Mouse (Mus musculus) B cell, adult 67 days (primary cell): Measurements from ENCODE around the gene Olfr576. TPM values are rescaled to one million over a fixed set of nuclear protein-coding genes. Genes with fewer than 3 reads are reported as not detected.

Source experiments
- total RNA-seq, 2 experiments: library from RNA; stranded (reverse); gene quantifications; 4 replicates each; pipeline ENCODE4 v1.2.4; 2023

Gene Olfr576
- total RNA-seq = not detected

DNA sequence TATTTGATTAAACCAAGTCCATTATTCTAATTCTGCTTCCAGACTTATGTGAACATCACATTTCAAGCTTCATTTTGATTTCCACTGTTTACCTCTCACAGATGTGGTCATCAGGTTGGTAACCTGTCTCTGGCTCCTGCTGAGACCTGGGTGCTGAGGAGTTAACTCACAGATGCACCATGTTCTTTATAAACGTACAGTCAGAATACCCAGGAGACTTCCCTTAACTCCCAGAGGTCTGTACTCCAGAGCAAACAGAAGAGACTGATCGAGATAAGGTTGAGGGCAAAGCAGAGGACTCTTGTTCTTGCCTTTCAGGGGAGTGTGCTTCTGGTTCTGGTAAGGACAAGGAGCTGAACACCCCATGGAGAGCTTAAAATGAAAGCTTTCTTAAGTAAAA lies at the start of gene Olfr576:
Olfr576 (plus strand) TSS at position 301 of the 400 bp plus-strand sequence.

DNA sequence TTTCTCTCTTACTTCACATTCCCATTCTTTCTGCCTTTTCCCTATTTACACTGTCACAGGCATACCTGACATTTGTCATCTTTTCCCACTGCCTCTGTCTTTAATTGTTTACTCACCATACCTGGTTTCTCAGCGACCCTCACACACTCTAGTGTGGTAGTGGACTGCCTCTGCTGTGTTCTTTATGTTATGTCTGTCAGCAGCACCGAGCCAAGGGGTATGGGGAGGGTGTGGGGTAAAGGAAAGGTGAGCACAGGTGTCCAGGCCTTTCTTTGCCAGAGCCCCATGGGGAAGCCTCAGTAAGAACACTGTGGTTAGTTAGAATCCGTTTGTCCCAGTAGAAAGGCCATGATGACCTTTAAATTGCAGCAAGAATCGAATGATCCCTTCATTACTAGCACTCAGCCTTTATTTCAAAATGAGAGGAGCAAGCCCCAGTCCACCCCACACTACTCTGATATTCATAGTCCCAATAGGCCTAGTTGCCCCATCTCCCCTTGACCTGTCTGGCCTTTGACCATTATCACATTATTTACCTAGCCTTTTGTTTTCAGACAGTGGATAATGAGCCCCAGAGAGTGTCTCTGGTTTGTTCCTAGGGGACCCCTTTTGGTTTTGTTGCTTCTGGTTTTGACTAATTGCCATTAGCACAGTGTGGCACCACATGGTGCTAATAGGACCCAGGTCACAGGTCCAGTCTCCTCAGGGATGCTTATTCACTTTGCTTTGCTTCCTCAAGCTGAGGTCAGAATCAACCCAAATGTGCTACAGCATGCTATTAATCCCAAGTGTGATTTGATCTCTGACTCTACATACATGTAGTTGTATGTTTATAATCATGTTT lies 45.2 kb upstream of the Olfr576 start, which contains the start of gene Olfr571:
Olfr571 (minus strand) TSS at position 505 of the 844 bp plus-strand sequence.

GRCm38 (mm10) chr7:102924109-102924508 lies 38.4 kb upstream of the Olfr576 start, which contains the start of gene Olfr572:
Gene Olfr572 (plus strand): TSS chr7:102924409.

DNA sequence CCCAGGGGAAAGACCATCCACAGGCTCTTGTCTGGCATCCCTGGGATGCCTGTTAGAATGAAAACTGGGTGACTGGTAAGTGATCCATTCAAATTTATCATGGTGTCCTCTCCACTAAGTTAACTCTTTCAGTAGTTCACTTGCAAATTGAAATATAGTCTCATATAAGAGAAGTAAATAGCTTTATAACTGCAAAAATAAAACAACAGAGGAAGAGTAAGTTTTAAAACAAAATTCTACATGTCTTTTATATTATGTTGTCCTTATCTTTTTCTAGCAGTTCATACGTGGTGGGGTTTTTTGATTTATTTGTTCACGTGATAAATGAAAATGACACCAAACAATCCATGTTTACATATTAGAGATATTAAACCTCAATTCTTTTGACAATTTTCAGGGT lies 20.0 kb upstream of the Olfr576 start, which contains the start of gene Olfr573-ps1:
Olfr573-ps1 (minus strand) TSS at position 101 of the 400 bp plus-strand sequence.

DNA sequence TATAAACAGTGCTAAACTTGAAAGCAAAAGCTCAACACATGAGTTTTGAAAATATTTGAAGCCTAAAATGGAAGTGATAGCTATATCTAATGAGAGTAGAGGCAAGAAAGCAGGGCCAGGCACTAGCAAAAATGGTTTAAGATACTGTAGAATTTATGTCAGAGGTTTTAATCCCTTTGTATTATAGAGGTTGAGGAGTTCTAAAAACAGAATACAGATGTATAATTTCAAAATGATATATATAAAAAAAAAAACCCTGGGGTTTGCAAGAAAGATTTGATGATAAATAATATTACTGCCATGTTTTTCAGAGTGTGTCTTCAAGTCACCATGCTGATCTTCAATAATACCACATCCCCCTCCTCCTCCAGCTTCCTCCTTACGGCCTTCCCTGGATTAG lies 14.3 kb upstream of the Olfr576 start, which contains the start of gene Olfr574:
Olfr574 (plus strand) TSS at position 301 of the 400 bp plus-strand sequence.

DNA sequence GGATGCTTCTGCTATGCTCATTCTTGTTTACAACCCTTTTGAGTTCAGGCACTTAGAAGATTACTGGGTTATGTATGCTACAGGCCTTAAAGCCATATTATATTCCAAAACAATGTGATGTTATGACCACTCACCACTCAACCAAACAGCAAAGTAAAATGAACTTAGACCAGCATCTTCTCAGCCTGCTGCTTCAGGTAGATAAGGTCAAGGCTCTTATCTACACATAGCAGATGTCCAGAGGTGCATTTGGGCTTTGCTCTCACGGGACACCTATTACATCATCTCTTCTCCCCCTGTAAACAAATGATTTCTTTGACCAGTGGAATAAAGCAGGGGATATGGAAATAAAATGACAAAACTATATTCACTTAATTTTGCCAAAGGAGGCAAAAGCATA lies 3.9 kb upstream of the Olfr576 start, which contains the start of gene Olfr575:
Olfr575 (minus strand) TSS at position 183 of the 400 bp plus-strand sequence.

DNA sequence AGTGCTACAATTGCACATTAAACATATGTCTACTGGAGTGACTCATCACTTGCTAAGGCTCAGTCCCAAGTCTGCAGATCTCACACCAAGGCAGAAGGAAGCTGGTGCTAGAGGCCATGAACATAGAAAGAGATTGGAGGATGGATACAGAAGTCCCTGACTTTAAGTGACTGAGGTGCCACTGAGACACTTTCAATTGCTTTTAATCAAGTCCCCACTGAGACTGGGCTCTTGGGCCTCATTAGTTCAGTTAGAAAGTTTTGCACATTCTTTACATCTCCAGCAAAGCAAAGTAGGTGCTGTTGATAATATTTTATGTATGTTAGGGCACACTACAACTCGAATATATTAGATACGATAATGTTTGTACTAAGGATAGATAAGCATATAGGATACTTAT lies 13.4 kb downstream of the Olfr576 start, which contains the start of gene Olfr577:
Olfr577 (minus strand) TSS at position 101 of the 400 bp plus-strand sequence.

GRCm38 (mm10) chr7:102989224-102989623 lies 26.8 kb downstream of the Olfr576 start, which contains the start of gene Olfr578:
Gene Olfr578 (minus strand): TSS chr7:102989324.

Other genes with a start within 250 kb of the Olfr576 start
- gene Olfr33, start 243.6 kb upstream of the Olfr576 start, total RNA-seq = not detected
- gene Olfr559, start 235.2 kb upstream of the Olfr576 start, total RNA-seq = not detected
- not detected for gene Olfr560, start 203.3 kb upstream of the Olfr576 start, total RNA-seq
- not detected for gene Olfr78, start 203.2 kb upstream of the Olfr576 start, total RNA-seq
- gene Olfr561, start 191.4 kb upstream of the Olfr576 start, total RNA-seq = not detected
- not detected for gene Olfr564, start 159.2 kb upstream of the Olfr576 start, total RNA-seq
- not detected for gene Olfr566, start 103.9 kb upstream of the Olfr576 start, total RNA-seq
- not detected for gene Olfr568, start 85.5 kb upstream of the Olfr576 start, total RNA-seq
- not detected for gene Olfr569, start 71.8 kb upstream of the Olfr576 start, total RNA-seq
- gene Olfr570, start 68.1 kb upstream of the Olfr576 start, total RNA-seq = not detected
- not detected for gene Olfr571, start 45.1 kb upstream of the Olfr576 start, total RNA-seq
- not detected for gene Olfr572, start 38.3 kb upstream of the Olfr576 start, total RNA-seq
- not detected for gene Olfr573-ps1, start 20.1 kb upstream of the Olfr576 start, total RNA-seq
- not detected for gene Olfr574, start 14.2 kb upstream of the Olfr576 start, total RNA-seq
- not detected for gene Olfr575, start 3.9 kb upstream of the Olfr576 start, total RNA-seq
- gene Olfr577, start 13.3 kb downstream of the Olfr576 start, total RNA-seq = not detected
- gene Olfr578, start 26.7 kb downstream of the Olfr576 start, total RNA-seq = not detected
- not detected for gene Olfr582, start 75.4 kb downstream of the Olfr576 start, total RNA-seq
- not detected for gene Olfr583, start 88.6 kb downstream of the Olfr576 start, total RNA-seq
- gene Olfr584, start 119.2 kb downstream of the Olfr576 start, total RNA-seq = not detected
- gene Olfr585, start 135.1 kb downstream of the Olfr576 start, total RNA-seq = not detected
- gene Olfr586, start 163.0 kb downstream of the Olfr576 start, total RNA-seq = not detected
- not detected for gene Olfr588-ps1, start 178.2 kb downstream of the Olfr576 start, total RNA-seq
- not detected for gene Olfr589, start 193.7 kb downstream of the Olfr576 start, total RNA-seq
- gene Olfr591, start 215.7 kb downstream of the Olfr576 start, total RNA-seq = not detected
- gene Olfr592, start 222.1 kb downstream of the Olfr576 start, total RNA-seq = not detected
- not detected for gene Olfr593, start 249.2 kb downstream of the Olfr576 start, total RNA-seq